Mouse (Mus musculus): ENCODE data around the gene Atp1b1.

- TF ChIP-seq POLR2A (IDR thresholded peaks at IDR 0.05; ENCODE audit: insufficient read depth, low read depth, low read length) (no peak), CTCF (IDR thresholded peaks at IDR 0.05; ENCODE audit: insufficient read depth, low read depth, low read length) (no peak)
Measured at GRCm38 (mm10) chr1:164399578-164399977, 58.6 kb downstream of the Atp1b1 start.
